ENCODE assay signal across 19 mouse cellular contexts in genomic region chr3:98145204-98145603, GRCm38 (mm10). TPM values are rescaled to one million over a fixed set of nuclear protein-coding genes. Genes with fewer than 3 reads are reported as not detected.
"Had no signal": no experiment of that assay in that cellular context is flagged by ENCODE, and none has a peak within 500 bp of the region (broad histone marks: within the 10 kb centered on the region; RNA-seq: fewer than 3 reads in every experiment).

No protein-coding gene starts in this region.

- H3K27me3 ChIP-seq: limb, embryonic 13.5 days; liver, embryonic 12.5 days; midbrain, embryonic 12.5 days; neural tube, embryonic 13.5 days had no signal

- DNase-seq: kidney, adult 9 months; kidney, postnatal 36 days; left cerebral cortex, postnatal 4 days; lung, embryonic 14.5 days; lung, postnatal 10 days; lung, postnatal 4 days; thymus, adult 18-20 months; thymus, postnatal 14 days had no signal

- H3K4me1 ChIP-seq: limb, embryonic 13.5 days; liver, embryonic 12.5 days; midbrain, embryonic 12.5 days; neural tube, embryonic 13.5 days had no signal

- H3K9me3 ChIP-seq: limb, embryonic 13.5 days; liver, embryonic 12.5 days; midbrain, embryonic 12.5 days; neural tube, embryonic 13.5 days had no signal

- H3K4me2 ChIP-seq: limb, embryonic 13.5 days; liver, embryonic 12.5 days; lung, embryonic 14.5 days; midbrain, embryonic 12.5 days; neural tube, embryonic 13.5 days had no signal

- H3K27ac ChIP-seq: kidney, postnatal 0 days; limb, embryonic 13.5 days; liver, embryonic 12.5 days; midbrain, embryonic 12.5 days; neural tube, embryonic 13.5 days had no signal

- H3K4me3 ChIP-seq: limb, embryonic 13.5 days; liver, embryonic 12.5 days; midbrain, embryonic 12.5 days; neural tube, embryonic 13.5 days had no signal

- H3K9ac ChIP-seq: limb, embryonic 13.5 days; liver, embryonic 12.5 days; lung, embryonic 14.5 days; midbrain, embryonic 12.5 days; neural tube, embryonic 13.5 days had no signal

- ATAC-seq: liver, embryonic 12.5 days had no signal

RNA-seq across cellular contexts. Expression of gene Adam30, which starts 15.2 kb away (rescaled TPM):
- total RNA-seq: layer of hippocampus, adult 18-20 months; layer of hippocampus, postnatal 10 days; left cerebral cortex, adult 18-20 months; left cerebral cortex, postnatal 10 days; left cerebral cortex, postnatal 4 days had no signal
- polyA plus RNA-seq: kidney, postnatal 0 days; limb, embryonic 13.5 days; liver, embryonic 12.5 days; liver, embryonic 16.5 days; lung, embryonic 14.5 days; midbrain, embryonic 12.5 days; neural tube, embryonic 13.5 days; stomach, embryonic 14.5 days had no signal
